Comparison of ENCODE assay signal across 10 mouse cellular contexts in the genomic region with DNA sequence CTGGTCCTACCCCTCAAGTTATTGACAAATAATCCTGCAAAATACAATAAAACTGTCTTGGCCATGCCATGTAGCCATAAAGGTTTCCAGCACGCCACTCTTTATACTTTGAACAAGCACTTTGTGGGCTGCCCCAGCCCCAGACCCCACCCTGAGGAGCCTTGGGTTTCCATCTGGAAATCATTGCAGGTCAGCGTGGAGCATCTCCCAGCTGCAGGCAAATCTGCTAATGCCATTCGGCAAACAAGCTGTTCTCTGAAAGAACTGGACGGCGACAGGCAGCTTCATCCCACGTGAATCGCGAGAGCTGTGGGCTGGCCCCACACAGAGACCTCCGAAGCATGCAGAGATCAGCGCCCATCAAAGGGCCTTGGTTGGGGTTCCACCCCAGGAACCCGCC. TPM values are rescaled to one million over a fixed set of nuclear protein-coding genes. Genes with fewer than 3 reads are reported as not detected.
DNase-seq lines count a peak whose midpoint lies in the region; ATAC-seq and TF ChIP-seq lines count a peak whose summit lies in the region.
"Had no signal": no experiment of that assay in that cellular context is flagged by ENCODE, and none has a peak within 500 bp of the region (broad histone marks: within the 10 kb centered on the region; RNA-seq: fewer than 3 reads in every experiment).

No protein-coding gene starts in this region.

- WGBS in heart, embryonic 12.5 days, result 66% methylated on average over 11 of the region's 11 CpGs
- 40% methylated on average over 11 of the region's 11 CpGs for WGBS in midbrain, embryonic 10.5 days
- WGBS in midbrain, postnatal 0 days, result 30% methylated on average over 11 of the region's 11 CpGs
- 16% methylated on average over 11 of the region's 11 CpGs for WGBS in embryonic facial prominence, embryonic 14.5 days
- WGBS in neural tube, embryonic 15.5 days, result 57% methylated on average over 11 of the region's 11 CpGs

- peaks cover 53% of the 10 kb centered on the region for H3K4me1 ChIP-seq in heart, embryonic 12.5 days (replicated peaks)
- H3K4me1 ChIP-seq in midbrain, embryonic 10.5 days, result peaks cover 66% of the 10 kb centered on the region
- no peaks in the 10 kb centered on the region; the same call in 1 of the 2 replicates for H3K4me1 ChIP-seq in midbrain, postnatal 0 days (ENCODE audit: insufficient read depth, low read length)
- H3K4me1 ChIP-seq in embryonic facial prominence, embryonic 14.5 days (ENCODE audit: control insufficient read depth, insufficient read depth, low read length), result peaks cover 22% of the 10 kb centered on the region
- H3K4me1 ChIP-seq in neural tube, embryonic 15.5 days, result peaks cover 25% of the 10 kb centered on the region

- no peak for TF ChIP-seq CTCF in midbrain, postnatal 0 days (IDR thresholded peaks at IDR 0.05)

- peaks cover 9% of the 10 kb centered on the region for H3K36me3 ChIP-seq in heart, embryonic 12.5 days
- peaks cover 18% of the 10 kb centered on the region for H3K36me3 ChIP-seq in midbrain, embryonic 10.5 days
- H3K36me3 ChIP-seq in midbrain, postnatal 0 days (ENCODE audit: insufficient read depth, low read length), result no peaks in the 10 kb centered on the region
- H3K36me3 ChIP-seq in embryonic facial prominence, embryonic 14.5 days (ENCODE audit: control insufficient read depth, insufficient read depth, low read length), result no peaks in the 10 kb centered on the region
- H3K36me3 ChIP-seq in neural tube, embryonic 15.5 days, result no peaks in the 10 kb centered on the region

- H3K27ac ChIP-seq in heart, embryonic 12.5 days (ENCODE audit: poor library complexity, severe bottlenecking), result 0 out of 2 replicates have a peak overlapping the region, but pooled peaks have one; percentile 14
- peak overlapping the region; percentile 75 for H3K27ac ChIP-seq in midbrain, embryonic 10.5 days (replicated peaks)
- H3K27ac ChIP-seq in midbrain, postnatal 0 days (ENCODE audit: low read depth, low read length), result no peak overlapping the region
- H3K27ac ChIP-seq in embryonic facial prominence, embryonic 14.5 days (replicated peaks; ENCODE audit: low read depth, low read length), result peak overlapping the region; percentile 36; the same call in 1 of the 2 replicates
- H3K27ac ChIP-seq in neural tube, embryonic 15.5 days (replicated peaks), result 0 out of 2 replicates have a peak overlapping the region, but pooled peaks have one; percentile 23
- H3K27ac ChIP-seq: hindbrain, embryonic 14.5 days had no signal

- no peak overlapping the region for H3K4me3 ChIP-seq in heart, embryonic 12.5 days
- H3K4me3 ChIP-seq in midbrain, embryonic 10.5 days, result no peak overlapping the region
- no peak overlapping the region for H3K4me3 ChIP-seq in midbrain, postnatal 0 days (ENCODE audit: low read depth, low read length)
- no peak overlapping the region for H3K4me3 ChIP-seq in embryonic facial prominence, embryonic 14.5 days (ENCODE audit: low read depth, low read length)
- no peak overlapping the region for H3K4me3 ChIP-seq in neural tube, embryonic 15.5 days (replicated peaks)

- H3K9ac ChIP-seq in heart, embryonic 12.5 days, result peak overlapping the region; percentile 31; the same call in 1 of the 2 replicates
- H3K9ac ChIP-seq in midbrain, postnatal 0 days (replicated peaks; ENCODE audit: low read length, poor library complexity, severe bottlenecking), result no peak overlapping the region
- no peak overlapping the region for H3K9ac ChIP-seq in embryonic facial prominence, embryonic 14.5 days (ENCODE audit: low read depth, low read length)
- H3K9ac ChIP-seq in neural tube, embryonic 15.5 days (replicated peaks), result no peak overlapping the region
- H3K9ac ChIP-seq: hindbrain, embryonic 14.5 days had no signal

- DNase-seq in heart, postnatal 4 days, result no peak
- peak; percentile 28 for DNase-seq in midbrain, embryonic 10.5 days (ENCODE audit: low spot score)
- no peak for DNase-seq in midbrain, postnatal 0 days (ENCODE audit: low spot score)
- DNase-seq in embryonic facial prominence, embryonic 14.5 days (ENCODE audit: low spot score), result no peak
- no peak for DNase-seq in left cerebral cortex, adult 8-10 months (ENCODE audit: low spot score in 2 of 2)
- DNase-seq: cerebellum, postnatal 36 days; lung, adult 2 months had no signal

- H3K27me3 ChIP-seq in heart, embryonic 12.5 days (replicated peaks), result no peaks in the 10 kb centered on the region
- no peaks in the 10 kb centered on the region for H3K27me3 ChIP-seq in midbrain, embryonic 10.5 days (ENCODE audit: low read depth, poor library complexity, severe bottlenecking)
- H3K27me3 ChIP-seq in midbrain, postnatal 0 days (ENCODE audit: insufficient read depth, low read length), result no peaks in the 10 kb centered on the region
- no peaks in the 10 kb centered on the region for H3K27me3 ChIP-seq in embryonic facial prominence, embryonic 14.5 days (replicated peaks; ENCODE audit: control insufficient read depth, insufficient read depth, low read length)
- no peaks in the 10 kb centered on the region for H3K27me3 ChIP-seq in neural tube, embryonic 15.5 days (replicated peaks)

- H3K4me2 ChIP-seq in heart, embryonic 12.5 days, result no peak overlapping the region
- no peak overlapping the region for H3K4me2 ChIP-seq in midbrain, postnatal 0 days (ENCODE audit: low read depth, low read length, poor library complexity, severe bottlenecking)
- H3K4me2 ChIP-seq in embryonic facial prominence, embryonic 14.5 days (ENCODE audit: low read depth, low read length), result no peak overlapping the region
- H3K4me2 ChIP-seq in neural tube, embryonic 15.5 days, result no peak overlapping the region
- H3K4me2 ChIP-seq: hindbrain, embryonic 14.5 days had no signal

- ATAC-seq in heart, embryonic 12.5 days (ENCODE audit: insufficient number of reproducible peaks, low FRiP score), result no peak
- ATAC-seq in midbrain, postnatal 0 days (ENCODE audit: low FRiP score), result no peak
- no peak for ATAC-seq in embryonic facial prominence, embryonic 14.5 days (ENCODE audit: low read depth)
- no peak for ATAC-seq in neural tube, embryonic 15.5 days (ENCODE audit: low FRiP score)

- no peaks in the 10 kb centered on the region for H3K9me3 ChIP-seq in heart, embryonic 12.5 days (replicated peaks)
- H3K9me3 ChIP-seq in midbrain, embryonic 10.5 days (replicated peaks), result no peaks in the 10 kb centered on the region
- no peaks in the 10 kb centered on the region for H3K9me3 ChIP-seq in midbrain, postnatal 0 days (ENCODE audit: low read length)
- H3K9me3 ChIP-seq in embryonic facial prominence, embryonic 14.5 days (ENCODE audit: control insufficient read depth, low read length), result no peaks in the 10 kb centered on the region
- H3K9me3 ChIP-seq in neural tube, embryonic 15.5 days (replicated peaks), result no peaks in the 10 kb centered on the region

RNA-seq across cellular contexts. Expression of gene Col18a1, which starts 34.2 kb away (rescaled TPM):
- polyA plus RNA-seq in heart, embryonic 12.5 days (2016; fragmentation: Nextera tagmentation; extraction: Ambion mirVana), result 271 and 284 TPM in 2 replicates
- 10 to 100 TPM; 70.4 to 74.9 TPM for total RNA-seq in heart, postnatal 4 days (2021)
- polyA plus RNA-seq in midbrain, embryonic 10.5 days (2016; fragmentation: Nextera tagmentation; extraction: Ambion mirVana), result 146 and 155 TPM in 2 replicates
- 27.7 and 30.3 TPM in 2 replicates for total RNA-seq in midbrain, postnatal 0 days (2014; rRNA removed)
- polyA plus RNA-seq in midbrain, postnatal 0 days (2015; fragmentation: Nextera tagmentation; extraction: Ambion mirVana), result 14.6 and 15.4 TPM in 2 replicates
- polyA plus RNA-seq in embryonic facial prominence, embryonic 14.5 days (2014; fragmentation: Nextera tagmentation; extraction: Ambion mirVana), result 77.8 and 94.5 TPM in 2 replicates
- 37.5 and 48.2 TPM in 2 replicates for polyA plus RNA-seq in neural tube, embryonic 15.5 days (2015; fragmentation: Nextera tagmentation; extraction: Ambion mirVana)
- total RNA-seq in left cerebral cortex, adult 8-10 months (2022), result 1 to 10 TPM; 4.1 to 4.6 (median 4.1) TPM
